Mouse (Mus musculus) spleen, adult 2 months (tissue): ENCODE measurements around the gene Prrc2a. TPM values are rescaled to one million over a fixed set of nuclear protein-coding genes. Genes with fewer than 3 reads are reported as not detected.

Experiments used
- DNase-seq, 2 experiments: peaks; one replicate each; pipeline versions ENCODE4 v3.0.0 to v3.0.0-alpha.2; 2012 to 2021; ENCODE audit warnings: low spot score in 2 of 2, low read depth in 1 of 2
- H3K27ac ChIP-seq: fragments of 200-500 bp; 2 replicates; pipeline ENCODE4 v1.5.1; 2012; ENCODE audit warnings: low read length, inconsistent platforms; ENCODE audit not compliant: insufficient read depth
- H3K27me3 ChIP-seq: fragments of 200-500 bp; 2 replicates; pipeline ENCODE4 v1.6.1; 2012; ENCODE audit warnings: mild to moderate bottlenecking, moderate library complexity, low read length, inconsistent platforms; ENCODE audit not compliant: control insufficient read depth, insufficient read depth
- H3K36me3 ChIP-seq: fragments of 200-500 bp; 2 replicates; pipeline ENCODE4 v1.6.1; 2012; ENCODE audit warnings: mild to moderate bottlenecking, low read length, inconsistent platforms; ENCODE audit not compliant: control insufficient read depth, insufficient read depth
- H3K4me1 ChIP-seq: fragments of 200-500 bp; 2 replicates; pipeline ENCODE4 v1.6.1; 2011; ENCODE audit warnings: inconsistent platforms; ENCODE audit not compliant: control insufficient read depth, insufficient read depth, insufficient read length
- H3K4me3 ChIP-seq: fragments of 200-500 bp; 2 replicates; pipeline ENCODE4 v1.5.1; 2011; ENCODE audit warnings: mild to moderate bottlenecking, inconsistent platforms; ENCODE audit not compliant: insufficient read depth, insufficient read length; ENCODE audit errors: extremely low read depth
- CTCF ChIP-seq: fragments of 200-500 bp; IDR thresholded peaks from 2 replicates; pipeline ENCODE4 v1.5.1; 2011; ENCODE audit warnings: mild to moderate bottlenecking, inconsistent platforms; ENCODE audit not compliant: insufficient read depth, insufficient read length, insufficient replicate concordance; ENCODE audit errors: extremely low read depth
- POLR2A ChIP-seq: fragments of 200-500 bp; IDR thresholded peaks from 2 replicates; pipeline ENCODE4 v1.6.1; 2011; ENCODE audit warnings: low read depth, low read length, inconsistent platforms
- WGBS: fragments of 180-500 bp; shearing (Covaris S2); methylation state at CpG from one replicate; pipeline ENCODE4 v1.1.7; 2018; 5-methylcytosine and 5-hydroxymethylcytosine counted together
- polyA plus RNA-seq: library from polyadenylated mRNA; depleted of rRNA; stranded (reverse); fragments of >200 nt; gene quantifications from 2 replicates; pipeline ENCODE4 v1.2.3, GENCODE M21; 2012

Gene Prrc2a
- polyA plus RNA-seq, 1 experiment, result 362 TPM

DNA sequence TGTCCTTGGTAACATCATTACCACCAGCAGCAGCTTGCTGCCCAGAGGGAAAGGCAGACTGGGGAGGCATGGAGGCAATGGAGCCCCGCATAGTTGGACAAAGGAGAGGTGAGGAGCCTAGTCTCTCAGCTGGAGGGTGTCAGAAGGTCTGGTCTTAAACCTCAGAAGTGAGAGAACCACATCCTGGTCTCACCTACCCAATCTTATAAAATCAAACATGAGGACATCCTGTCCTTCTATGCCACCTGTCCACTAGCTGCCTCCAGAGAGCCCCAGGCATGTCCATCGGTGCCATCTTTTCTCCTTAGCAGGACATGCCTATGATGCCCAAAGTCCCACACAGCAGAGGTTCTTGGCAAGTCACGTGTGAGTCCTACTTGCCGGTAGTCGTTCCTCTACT, 15.4 kb upstream of the Prrc2a start:
- 80% methylated on average over 5 of the region's 5 CpGs for WGBS
- no peak overlapping the region for H3K4me3 ChIP-seq
- no peak overlapping the region; the same call in 1 of the 2 replicates for H3K27ac ChIP-seq
- H3K4me1 ChIP-seq, result peaks cover 11% of the 10 kb centered on the region; the same call in 1 of the 2 replicates
- no peaks in the 10 kb centered on the region for H3K27me3 ChIP-seq
- H3K36me3 ChIP-seq, result no peaks in the 10 kb centered on the region
- no peak for TF ChIP-seq CTCF
- no peak for TF ChIP-seq POLR2A
- DNase-seq, result no peak

DNA sequence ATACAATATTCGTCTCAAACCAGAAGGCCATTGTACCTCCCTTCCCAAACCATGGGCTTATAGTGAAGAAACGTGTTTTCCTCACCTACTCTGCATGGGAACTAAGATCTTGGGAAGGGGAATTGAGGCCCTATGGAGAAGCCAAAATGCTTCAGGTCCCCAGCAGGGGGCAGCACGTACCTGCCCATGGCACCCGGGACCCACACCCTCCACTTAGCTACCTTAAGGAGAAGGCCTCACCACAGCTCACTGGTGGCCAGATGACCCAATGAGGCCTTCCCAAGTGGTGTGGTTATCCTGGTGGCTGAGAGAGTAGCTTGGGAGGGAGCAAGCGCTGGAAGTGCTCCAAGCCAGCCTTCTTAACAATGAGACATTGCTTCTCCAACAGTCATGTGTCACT, 13.8 kb upstream of the Prrc2a start:
- no peak overlapping the region for H3K4me3 ChIP-seq
- 14% methylated on average over 5 of the region's 5 CpGs for WGBS
- DNase-seq, result peak in 1 of 2 experiments; percentile 79
- H3K27ac ChIP-seq, result no peak overlapping the region
- H3K27me3 ChIP-seq, result no peaks in the 10 kb centered on the region
- no peaks in the 10 kb centered on the region for H3K36me3 ChIP-seq
- peaks cover 16% of the 10 kb centered on the region for H3K4me1 ChIP-seq
- TF ChIP-seq CTCF (peak; percentile 99), POLR2A (no peak)

DNA sequence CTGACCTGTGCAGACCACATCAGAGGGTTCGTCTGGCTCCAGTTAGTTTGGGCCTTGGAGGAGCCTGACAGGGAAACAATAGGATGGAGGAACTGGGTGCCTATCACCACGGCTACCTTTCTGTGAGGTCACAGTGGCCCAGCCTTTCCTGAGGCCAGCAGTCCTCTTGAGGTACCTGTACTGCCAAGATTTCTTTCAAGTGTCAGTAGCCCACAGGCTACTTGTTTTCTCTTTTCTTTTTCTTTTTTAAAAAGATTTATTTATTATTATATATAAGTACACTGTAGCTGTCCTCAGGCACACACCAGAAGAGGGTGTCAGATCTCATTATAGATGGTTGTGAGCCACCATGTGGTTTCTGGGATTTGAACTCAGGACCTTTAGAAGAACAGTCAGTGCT, 11.3 kb upstream of the Prrc2a start, which contains the start of gene Aif1:
Gene Aif1 (minus strand): TSS at position 101 of the 400 bp plus-strand sequence.
- no peaks in the 10 kb centered on the region for H3K36me3 ChIP-seq
- no peak for DNase-seq
- TF ChIP-seq CTCF (no peak), POLR2A (no peak)
- 82% methylated on average over 2 of the region's 2 CpGs for WGBS
- peaks cover 37% of the 10 kb centered on the region for H3K4me1 ChIP-seq
- H3K27me3 ChIP-seq, result no peaks in the 10 kb centered on the region
- peak within 1 kb of the TSS; percentile 50 for H3K27ac ChIP-seq
- H3K4me3 ChIP-seq, result no peak within 1 kb of the TSS

DNA sequence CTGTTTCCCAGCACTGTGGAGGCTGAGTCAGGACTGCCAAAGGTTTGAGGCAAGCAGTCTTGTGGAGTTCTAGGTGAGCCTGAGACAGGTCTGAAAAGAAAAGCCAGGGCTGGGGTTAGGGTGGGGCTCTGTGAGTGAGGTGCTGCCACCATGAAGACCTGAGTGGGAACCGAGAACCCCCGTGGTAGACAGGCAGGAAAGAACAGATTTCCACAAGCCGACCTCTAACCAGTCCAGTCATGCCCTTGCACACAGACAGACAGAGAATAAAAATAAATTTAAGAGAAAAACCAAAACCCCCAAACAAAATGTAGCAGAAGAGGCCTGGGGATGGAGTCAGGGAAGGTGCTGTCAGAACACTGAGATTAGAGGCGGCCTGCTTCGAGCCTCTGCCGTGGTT, 10.7 kb upstream of the Prrc2a start:
- peak overlapping the region; percentile 49 for H3K27ac ChIP-seq
- TF ChIP-seq CTCF, result no peak
- TF ChIP-seq POLR2A, result no peak
- 26% methylated on average over 6 of the region's 6 CpGs for WGBS
- H3K27me3 ChIP-seq, result no peaks in the 10 kb centered on the region
- peaks cover 37% of the 10 kb centered on the region for H3K4me1 ChIP-seq
- peak in 1 of 2 experiments; percentile 49 for DNase-seq
- no peaks in the 10 kb centered on the region for H3K36me3 ChIP-seq
- no peak overlapping the region for H3K4me3 ChIP-seq

DNA sequence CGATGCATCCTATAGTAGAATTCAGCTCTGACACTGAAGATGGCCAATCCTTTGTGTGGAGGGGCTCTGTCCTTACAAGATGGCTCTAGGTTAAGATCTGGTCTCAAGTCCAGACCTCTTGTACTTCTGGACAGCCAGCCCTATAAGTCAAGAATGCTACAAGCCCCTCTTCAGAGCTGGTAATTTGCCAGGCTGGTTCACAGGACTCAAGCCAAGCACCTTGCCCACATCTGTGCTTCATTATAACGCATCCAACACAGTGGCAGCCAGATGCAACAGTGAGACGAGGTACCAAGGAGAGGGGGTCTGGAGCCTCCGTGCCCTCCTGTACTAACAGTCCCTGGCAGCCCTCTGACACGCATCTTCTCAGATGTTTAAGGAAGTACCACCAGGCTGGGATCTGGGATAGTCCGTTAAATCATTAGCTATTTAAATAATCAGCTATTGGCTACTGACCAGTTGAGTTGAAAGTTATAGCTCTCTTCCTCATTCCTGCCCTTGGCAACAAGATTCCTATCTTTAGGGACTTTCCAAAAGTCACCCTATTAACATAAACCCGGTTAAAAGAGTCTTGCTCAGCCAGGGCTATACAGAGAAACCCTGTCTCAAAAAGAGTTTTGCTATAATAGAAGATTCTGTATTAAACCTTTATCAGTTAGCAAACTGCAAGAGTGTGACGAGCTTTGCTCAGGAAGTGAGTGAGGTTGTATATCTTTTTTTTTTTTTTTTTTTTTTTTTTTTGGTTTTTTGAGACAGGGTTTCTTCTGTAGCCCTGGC, 9.7 kb upstream of the Prrc2a start:
- no peak for DNase-seq
- H3K27ac ChIP-seq, result peak overlapping the region; percentile 89
- H3K36me3 ChIP-seq, result no peaks in the 10 kb centered on the region
- 53% methylated on average over 8 of the region's 8 CpGs for WGBS
- H3K27me3 ChIP-seq, result no peaks in the 10 kb centered on the region
- H3K4me3 ChIP-seq, result no peak overlapping the region
- peaks cover 37% of the 10 kb centered on the region for H3K4me1 ChIP-seq
- TF ChIP-seq CTCF (no peak), POLR2A (no peak)

DNA sequence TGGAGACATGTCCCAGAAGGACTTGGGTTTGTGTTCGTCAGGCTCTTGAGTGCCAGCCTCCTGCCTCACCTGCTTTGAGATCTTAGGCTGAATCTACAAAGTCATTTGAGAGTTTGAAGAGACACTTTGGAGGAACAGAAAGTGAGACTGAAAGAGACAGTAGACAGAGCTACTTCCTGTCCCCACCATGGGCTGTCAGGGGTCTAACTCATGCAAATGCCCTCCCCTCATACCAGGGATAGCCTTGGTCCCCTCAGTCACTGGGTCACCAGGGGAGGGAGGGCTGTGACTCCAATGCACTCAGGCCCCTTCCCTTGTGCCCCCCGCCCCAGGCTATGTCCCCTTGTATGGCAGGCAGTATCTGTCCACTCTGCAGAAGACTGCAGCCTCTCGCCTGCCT, 8.6 kb upstream of the Prrc2a start:
- DNase-seq, result peak in 1 of 2 experiments; percentile 43
- Histone ChIP-seq H3K4me1 (peaks cover 40% of the 10 kb centered on the region), H3K27me3 (no peaks in the 10 kb centered on the region), H3K27ac (peak overlapping the region; percentile 89), H3K4me3 (peak overlapping the region; percentile 15; the same call in 1 of the 2 replicates), H3K36me3 (no peaks in the 10 kb centered on the region)
- TF ChIP-seq POLR2A, result no peak
- no peak for TF ChIP-seq CTCF
- 36% methylated on average over 3 of the region's 3 CpGs for WGBS

DNA sequence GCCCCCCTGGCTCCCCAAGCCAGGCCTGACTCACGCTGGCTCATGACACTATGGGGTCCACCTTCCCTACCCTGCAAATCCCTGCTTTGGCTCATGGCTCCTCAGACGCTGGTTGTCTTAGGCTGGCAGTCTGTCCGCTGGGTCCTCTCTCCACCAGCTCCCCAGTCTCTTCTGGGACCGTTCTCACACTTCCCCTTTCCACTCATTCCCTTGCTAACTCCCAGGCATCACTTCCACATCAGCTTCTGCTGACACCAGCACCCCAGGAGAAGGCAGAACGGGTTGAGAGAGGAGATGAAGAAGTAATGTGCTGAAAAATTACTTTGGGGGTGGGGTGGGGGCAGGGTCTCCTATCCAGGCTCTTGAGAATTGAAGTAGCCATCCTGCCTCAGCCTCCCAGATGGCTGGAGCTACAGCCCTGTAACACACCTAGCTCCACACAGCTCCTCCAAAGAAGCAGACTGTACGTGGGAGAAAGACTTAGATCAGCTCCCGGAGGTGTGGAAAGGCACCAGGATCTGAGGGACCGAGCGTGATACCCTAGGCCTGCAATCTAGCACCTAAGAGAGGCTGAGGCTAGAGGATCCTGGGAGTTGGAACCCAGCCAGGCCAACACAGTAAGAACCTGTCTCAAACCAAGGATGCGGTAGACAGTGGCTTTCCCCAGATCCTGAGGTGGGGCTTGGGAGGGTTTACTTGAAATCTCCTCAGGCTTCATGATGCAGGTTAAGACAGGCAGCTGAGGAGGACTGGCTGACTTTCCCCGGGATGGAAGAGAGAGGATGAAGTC, 7.9 kb upstream of the Prrc2a start:
- 43% methylated on average over 11 of the region's 11 CpGs for WGBS
- no peaks in the 10 kb centered on the region for H3K36me3 ChIP-seq
- H3K27me3 ChIP-seq, result no peaks in the 10 kb centered on the region
- DNase-seq, result no peak
- peaks cover 40% of the 10 kb centered on the region for H3K4me1 ChIP-seq
- H3K27ac ChIP-seq, result peak overlapping the region; percentile 89
- peak overlapping the region; percentile 29 for H3K4me3 ChIP-seq
- no peak for TF ChIP-seq POLR2A
- no peak for TF ChIP-seq CTCF
